Mouse (Mus musculus) midbrain, embryonic 16.5 days (tissue): ENCODE data around the gene Flrt2. TPM values are rescaled to one million over a fixed set of nuclear protein-coding genes. Genes with fewer than 3 reads are reported as not detected.
A peak's percentile ranks its signal among the peaks of the same experiment; 100 is the strongest.

Source experiments
- ATAC-seq: fragments of 200-750 bp; cut with Nextera tagmentation; 2 replicates; pipeline ENCODE4 v1.8.0; 2017; ENCODE audit warnings: moderate TSS enrichment
- H3K27ac ChIP-seq: fragments of 300-500 bp; sonication (generic); 2 replicates; pipeline ENCODE4 v1.5.1; 2014; ENCODE audit warnings: mild to moderate bottlenecking, low read length, mixed read lengths
- H3K27me3 ChIP-seq: fragments of 300-500 bp; sonication (generic); 2 replicates; pipeline ENCODE4 v1.6.1; 2014; ENCODE audit warnings: low read depth, low read length, mixed read lengths; ENCODE audit not compliant: control insufficient read depth, insufficient read depth
- H3K36me3 ChIP-seq: fragments of 300-500 bp; sonication (generic); 2 replicates; pipeline ENCODE4 v1.6.1; 2014; ENCODE audit warnings: mild to moderate bottlenecking, low read length, moderate library complexity, mixed read lengths; ENCODE audit not compliant: control insufficient read depth, insufficient read depth
- H3K4me1 ChIP-seq: fragments of 300-500 bp; sonication (generic); 2 replicates; pipeline ENCODE4 v1.6.1; 2014; ENCODE audit warnings: mild to moderate bottlenecking, low read length, mixed read lengths; ENCODE audit not compliant: control insufficient read depth, insufficient read depth
- H3K4me2 ChIP-seq: fragments of 300-500 bp; sonication (generic); 2 replicates; pipeline ENCODE4 v1.6.1; 2014; ENCODE audit warnings: mild to moderate bottlenecking, low read length, mixed read lengths
- H3K4me3 ChIP-seq: fragments of 300-500 bp; sonication (generic); 2 replicates; pipeline ENCODE4 v1.5.1; 2014; ENCODE audit warnings: low read depth, mild to moderate bottlenecking, low read length, moderate library complexity, mixed read lengths
- H3K9ac ChIP-seq: fragments of 300-500 bp; sonication (generic); 2 replicates; pipeline ENCODE4 v1.6.1; 2014; ENCODE audit warnings: low read depth, low read length, mixed read lengths
- H3K9me3 ChIP-seq: fragments of 300-500 bp; sonication (generic); replicated peaks from 2 replicates; pipeline ENCODE4 v1.6.1; 2014; ENCODE audit warnings: mild to moderate bottlenecking, low read length, mixed read lengths; ENCODE audit not compliant: control insufficient read depth, poor library complexity, severe bottlenecking
- WGBS: fragments of 180-500 bp; shearing (Covaris S2); extraction: QIAGEN DNeasy Blood & Tissue Kit; methylation state at CpG from one replicate; pipeline ENCODE4 v1.1.7; 2014; 5-methylcytosine and 5-hydroxymethylcytosine counted together
- polyA plus RNA-seq: library from polyadenylated mRNA; unstranded; fragments of >200 nt; fragmentation: Nextera tagmentation; extraction: Ambion mirVana; gene quantifications from 2 replicates; pipeline ENCODE4 v1.2.1, GENCODE M21; 2015

Gene Flrt2
- polyA plus RNA-seq, 1 experiment from 2014 or later = 21.0 TPM

- Histone ChIP-seq H3K4me1 (peaks cover 8% of the 10 kb centered on the region; the same call in 1 of the 2 replicates), H3K27ac (0 out of 2 replicates have a peak overlapping the region, but pooled peaks have one; percentile 22), H3K27me3 (no peaks in the 10 kb centered on the region), H3K36me3 (no peaks in the 10 kb centered on the region), H3K4me3 (no peak overlapping the region), H3K4me2 (no peak overlapping the region), H3K9me3 (no peaks in the 10 kb centered on the region), H3K9ac (no peak overlapping the region)
- WGBS = 53% methylated on average over 4 of the region's 4 CpGs
- ATAC-seq = peak; percentile 71
These were observed 52.3 kb downstream of the Flrt2 start for GRCm38 (mm10) chr12:95744307-95744706.

DNA sequence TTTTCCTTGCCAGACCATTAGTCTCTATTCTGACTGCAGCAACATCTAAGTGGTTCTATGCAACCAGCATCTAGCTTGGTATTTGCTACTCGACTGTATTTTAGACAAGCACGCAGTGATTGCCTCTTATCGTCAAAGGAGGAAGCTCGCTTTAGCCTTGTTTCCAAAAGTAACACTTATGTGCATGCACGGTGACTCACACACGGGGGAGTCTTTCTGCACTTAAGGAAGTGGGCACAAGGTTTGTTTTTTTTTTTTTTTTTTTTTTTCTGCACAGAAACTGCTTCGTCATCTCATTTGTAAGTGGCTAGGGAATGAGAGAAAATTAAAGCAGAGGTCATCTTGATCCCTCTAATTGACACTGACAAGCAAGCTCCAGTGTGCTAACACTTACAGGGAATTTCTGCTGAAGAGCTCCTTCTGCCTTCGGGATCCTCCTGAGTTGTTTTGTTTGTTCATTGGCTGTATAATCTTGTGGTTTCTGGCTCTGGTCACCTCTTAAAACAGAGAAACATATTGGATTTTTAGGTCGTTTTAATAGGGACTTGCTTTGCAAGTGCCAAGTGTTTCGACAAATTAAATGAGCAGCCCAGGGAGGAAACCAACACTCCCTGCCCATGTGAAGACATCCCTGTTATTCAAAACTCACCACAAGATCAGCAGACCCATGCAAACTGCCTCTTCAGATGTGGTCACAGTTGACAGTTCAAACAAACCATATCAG is 55.0 kb downstream of the Flrt2 start:
- no peak overlapping the region for H3K27ac ChIP-seq
- no peak for ATAC-seq
- H3K27me3 ChIP-seq = no peaks in the 10 kb centered on the region
- no peak overlapping the region for H3K9ac ChIP-seq
- no peak overlapping the region for H3K4me3 ChIP-seq
- WGBS = 62% methylated on average over 10 of the region's 10 CpGs
- no peaks in the 10 kb centered on the region for H3K36me3 ChIP-seq
- H3K9me3 ChIP-seq = no peaks in the 10 kb centered on the region
- no peak overlapping the region for H3K4me2 ChIP-seq
- H3K4me1 ChIP-seq = peaks cover 8% of the 10 kb centered on the region; the same call in 1 of the 2 replicates

DNA sequence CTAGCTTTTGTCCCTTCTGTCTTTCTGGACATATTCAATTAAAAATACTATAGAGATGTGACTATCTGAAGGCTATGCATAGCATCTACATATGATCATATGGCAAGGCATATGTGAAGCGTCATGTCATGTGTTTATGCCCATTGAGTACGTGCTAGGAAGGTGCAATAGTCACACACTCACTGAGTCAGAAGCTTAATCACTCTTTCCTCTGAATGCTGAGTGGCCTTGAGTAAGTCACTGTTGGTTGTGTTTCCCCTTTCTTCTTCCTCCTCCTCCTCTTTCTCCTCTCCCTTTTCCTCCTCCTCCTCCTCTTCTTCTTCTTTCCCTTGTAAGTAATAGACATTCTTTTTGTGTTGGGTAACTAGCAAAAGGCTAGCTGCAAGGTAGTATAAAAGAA is 56.7 kb downstream of the Flrt2 start:
- Histone ChIP-seq H3K4me2 (no peak overlapping the region), H3K4me1 (peaks cover 6% of the 10 kb centered on the region; the same call in 1 of the 2 replicates), H3K4me3 (no peak overlapping the region), H3K9me3 (no peaks in the 10 kb centered on the region), H3K27me3 (no peaks in the 10 kb centered on the region), H3K36me3 (no peaks in the 10 kb centered on the region), H3K9ac (no peak overlapping the region), H3K27ac (no peak overlapping the region)
- no peak for ATAC-seq
- 96% methylated on average over 2 of the region's 2 CpGs for WGBS

- H3K4me2 ChIP-seq = no peak overlapping the region
- H3K4me1 ChIP-seq = peaks cover 4% of the 10 kb centered on the region; the same call in 1 of the 2 replicates
- no peaks in the 10 kb centered on the region for H3K27me3 ChIP-seq
- H3K36me3 ChIP-seq = no peaks in the 10 kb centered on the region
- H3K27ac ChIP-seq = no peak overlapping the region
- H3K9me3 ChIP-seq = no peaks in the 10 kb centered on the region
- H3K9ac ChIP-seq = no peak overlapping the region
- WGBS = 93% methylated on average over 2 of the region's 2 CpGs
- no peak for ATAC-seq
- H3K4me3 ChIP-seq = no peak overlapping the region
These were observed 57.2 kb downstream of the Flrt2 start for GRCm38 (mm10) chr12:95749248-95749647.

DNA sequence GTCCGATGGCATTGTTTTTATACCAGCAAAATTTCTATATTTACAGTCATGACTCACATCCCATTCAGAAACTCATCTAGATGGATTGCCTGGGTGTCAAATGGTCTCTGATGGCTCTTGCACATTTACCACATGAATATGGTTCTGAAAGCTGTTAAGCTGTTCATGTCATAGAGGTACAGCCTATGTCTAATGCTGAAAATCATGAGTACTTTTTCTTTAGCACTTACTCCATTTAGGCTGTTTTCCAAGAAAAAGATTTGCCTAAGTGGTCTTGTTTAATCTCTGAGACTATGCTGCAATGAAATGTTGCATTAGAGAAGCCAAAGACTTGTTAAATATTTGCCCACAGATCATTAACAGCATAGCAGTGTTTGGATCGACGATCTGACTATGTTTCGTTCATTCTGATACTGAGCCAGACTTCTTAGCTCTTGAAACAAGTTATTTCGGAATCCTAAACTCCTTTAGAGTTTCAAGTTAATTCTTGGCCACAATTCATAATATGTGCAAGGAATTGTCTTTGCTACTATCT is 67.3 kb downstream of the Flrt2 start:
- H3K36me3 ChIP-seq = no peaks in the 10 kb centered on the region
- no peak overlapping the region for H3K27ac ChIP-seq
- H3K9me3 ChIP-seq = 0 out of 2 replicates have a peak, but pooled peaks cover 4% of the 10 kb centered on the region
- 92% methylated on average over 5 of the region's 5 CpGs for WGBS
- H3K4me3 ChIP-seq = no peak overlapping the region
- ATAC-seq = no peak
- no peak overlapping the region for H3K4me2 ChIP-seq
- H3K4me1 ChIP-seq = no peaks in the 10 kb centered on the region
- H3K27me3 ChIP-seq = no peaks in the 10 kb centered on the region
- H3K9ac ChIP-seq = no peak overlapping the region

- no peak overlapping the region for H3K4me3 ChIP-seq
- 0 out of 2 replicates have a peak, but pooled peaks cover under 1% of the 10 kb centered on the region for H3K9me3 ChIP-seq
- no peak for ATAC-seq
- no peaks in the 10 kb centered on the region for H3K27me3 ChIP-seq
- H3K4me1 ChIP-seq = no peaks in the 10 kb centered on the region
- no peak overlapping the region for H3K4me2 ChIP-seq
- WGBS = 92% methylated on average over 4 of the region's 4 CpGs
- no peak overlapping the region for H3K9ac ChIP-seq
- no peaks in the 10 kb centered on the region for H3K36me3 ChIP-seq
- no peak overlapping the region for H3K27ac ChIP-seq
These were observed 73.2 kb downstream of the Flrt2 start for GRCm38 (mm10) chr12:95765255-95765654.

DNA sequence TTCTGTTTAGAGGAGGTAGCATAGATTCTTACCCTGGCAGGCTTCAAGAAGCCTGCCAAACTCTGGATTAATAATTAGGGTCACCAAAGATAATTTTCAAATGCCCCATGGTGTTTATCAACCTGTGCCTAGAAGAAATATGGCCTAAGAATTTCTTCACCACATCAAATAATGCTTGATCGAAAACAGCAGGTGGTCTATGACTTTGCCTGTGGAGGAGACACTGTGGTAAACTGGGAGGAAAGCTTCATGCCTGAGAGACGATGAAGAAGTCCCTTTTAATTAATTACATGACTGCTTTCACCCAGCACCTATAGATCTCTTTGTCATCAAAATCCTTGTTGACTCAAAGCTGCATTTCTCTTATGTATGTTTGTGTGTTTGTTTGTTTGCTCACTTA is 77.0 kb downstream of the Flrt2 start:
- H3K4me1 ChIP-seq = no peaks in the 10 kb centered on the region
- no peak for ATAC-seq
- 82% methylated on average over 2 of the region's 2 CpGs for WGBS

GRCm38 (mm10) chr12:95770251-95770650 is 78.2 kb downstream of the Flrt2 start:
- WGBS = 74% methylated on average over 3 of the region's 3 CpGs

More for the DNA sequence above, 77.0 kb downstream of the Flrt2 start:
- H3K36me3 ChIP-seq = no peaks in the 10 kb centered on the region
- H3K4me2 ChIP-seq = no peak overlapping the region
- H3K4me3 ChIP-seq = no peak overlapping the region
- H3K27ac ChIP-seq = no peak overlapping the region
- no peak overlapping the region for H3K9ac ChIP-seq
- no peaks in the 10 kb centered on the region for H3K9me3 ChIP-seq
- no peaks in the 10 kb centered on the region for H3K27me3 ChIP-seq

DNA sequence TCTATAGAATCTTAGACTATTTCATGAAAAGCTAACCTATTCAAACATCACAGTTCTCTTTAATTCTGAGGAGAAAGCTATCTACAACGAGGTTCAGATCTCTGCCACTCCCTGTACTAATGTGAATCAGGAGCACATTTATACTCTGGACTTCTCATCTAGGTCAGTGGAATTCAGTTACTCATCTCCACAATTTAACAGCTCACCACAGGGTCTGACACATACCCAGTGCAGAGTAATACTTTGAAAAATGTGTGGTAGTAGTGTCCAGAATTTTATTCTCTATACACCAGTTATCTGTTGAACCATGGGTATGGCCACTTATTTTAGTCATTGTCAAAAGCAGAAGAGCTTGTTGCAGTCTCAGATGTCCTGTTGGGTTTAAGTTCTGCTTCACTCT is 98.1 kb downstream of the Flrt2 start:
- Histone ChIP-seq H3K9ac (no peak overlapping the region), H3K9me3 (no peaks in the 10 kb centered on the region), H3K4me3 (no peak overlapping the region), H3K27me3 (no peaks in the 10 kb centered on the region), H3K4me1 (no peaks in the 10 kb centered on the region), H3K4me2 (no peak overlapping the region), H3K27ac (no peak overlapping the region), H3K36me3 (no peaks in the 10 kb centered on the region)
- whole genome bisulfite sequencing = 69% methylated on average over 1 of the region's 1 CpGs
- ATAC-seq = no peak

More at GRCm38 (mm10) chr12:95770251-95770650, 78.2 kb downstream of the Flrt2 start:
- H3K4me2 ChIP-seq = no peak overlapping the region
- no peak overlapping the region for H3K9ac ChIP-seq
- H3K36me3 ChIP-seq = no peaks in the 10 kb centered on the region
- H3K4me1 ChIP-seq = no peaks in the 10 kb centered on the region
- H3K27ac ChIP-seq = no peak overlapping the region
- H3K4me3 ChIP-seq = no peak overlapping the region
- no peaks in the 10 kb centered on the region for H3K27me3 ChIP-seq
- H3K9me3 ChIP-seq = no peaks in the 10 kb centered on the region
- ATAC-seq = no peak
